Mouse (Mus musculus): ENCODE results near the gene Fkbp8. TPM values are rescaled to one million over a fixed set of nuclear protein-coding genes. Genes with fewer than 3 reads are reported as not detected.

Fkbp8 gene
- polyA plus RNA-seq, 1 experiment from 2014 or later: 385 TPM

GRCm38 (mm10) chr8:70519043-70519442 is 8.5 kb upstream of the Fkbp8 start:
- no peak overlapping the region for H3K9ac ChIP-seq
- no peak overlapping the region for H3K4me3 ChIP-seq
- no peaks in the 10 kb centered on the region for H3K27me3 ChIP-seq
- H3K9me3 ChIP-seq: no peaks in the 10 kb centered on the region
- H3K4me2 ChIP-seq: no peak overlapping the region
- no peak overlapping the region for H3K27ac ChIP-seq
- WGBS: 94% methylated on average over 6 of the region's 6 CpGs
- peaks cover 15% of the 10 kb centered on the region for H3K4me1 ChIP-seq (replicated peaks)
- H3K36me3 ChIP-seq: peaks cover 43% of the 10 kb centered on the region
- no peak for ATAC-seq (ENCODE audit: low FRiP score)

GRCm38 (mm10) chr8:70519606-70520005 is 7.9 kb upstream of the Fkbp8 start:
- no peaks in the 10 kb centered on the region for H3K27me3 ChIP-seq
- H3K4me3 ChIP-seq: no peak overlapping the region
- no peak overlapping the region for H3K9ac ChIP-seq
- H3K4me2 ChIP-seq: no peak overlapping the region
- H3K9me3 ChIP-seq: no peaks in the 10 kb centered on the region
- 81% methylated on average over 2 of the region's 2 CpGs for WGBS
- peaks cover 15% of the 10 kb centered on the region for H3K4me1 ChIP-seq (replicated peaks)
- no peak overlapping the region for H3K27ac ChIP-seq
- H3K36me3 ChIP-seq: peaks cover 37% of the 10 kb centered on the region
- no peak for ATAC-seq (ENCODE audit: low FRiP score)

GRCm38 (mm10) chr8:70522592-70523403 is 4.7 kb upstream of the Fkbp8 start:
- no peaks in the 10 kb centered on the region for H3K9me3 ChIP-seq
- H3K4me1 ChIP-seq (replicated peaks): peaks cover 25% of the 10 kb centered on the region
- H3K36me3 ChIP-seq: peaks cover 19% of the 10 kb centered on the region
- no peaks in the 10 kb centered on the region for H3K27me3 ChIP-seq
- WGBS: under 1% methylated on average over 51 of the region's 51 CpGs
- H3K9ac ChIP-seq: peak overlapping the region; percentile 88
- peak overlapping the region; percentile 80 for H3K4me2 ChIP-seq
- ATAC-seq (ENCODE audit: low FRiP score): peak; percentile 88
- H3K27ac ChIP-seq: peak overlapping the region; percentile 86
- peak overlapping the region; percentile 81 for H3K4me3 ChIP-seq

- 4% methylated on average over 8 of the region's 8 CpGs for WGBS
- H3K4me1 ChIP-seq (replicated peaks): peaks cover 44% of the 10 kb centered on the region
- peaks cover 26% of the 10 kb centered on the region for H3K36me3 ChIP-seq
- peak overlapping the region; percentile 77 for H3K4me3 ChIP-seq
- peak overlapping the region; percentile 92 for H3K9ac ChIP-seq
- peak overlapping the region; percentile 91 for H3K27ac ChIP-seq
- no peaks in the 10 kb centered on the region for H3K27me3 ChIP-seq
- peak overlapping the region; percentile 78 for H3K4me2 ChIP-seq
- ATAC-seq (ENCODE audit: low FRiP score): no peak
- H3K9me3 ChIP-seq: no peaks in the 10 kb centered on the region
These were observed 413 bp upstream of the Fkbp8 start for GRCm38 (mm10) chr8:70527111-70527511.

GRCm38 (mm10) chr8:70528182-70528797 is 766 bp downstream of the Fkbp8 start:
- 37% methylated on average over 13 of the region's 13 CpGs for WGBS
- no peak for ATAC-seq (ENCODE audit: low FRiP score)
- Histone ChIP-seq H3K4me2 (peak overlapping the region; percentile 78), H3K4me1 (replicated peaks) (peaks cover 38% of the 10 kb centered on the region), H3K9ac (peak overlapping the region; percentile 92), H3K36me3 (peaks cover 37% of the 10 kb centered on the region), H3K9me3 (no peaks in the 10 kb centered on the region), H3K27ac (peak overlapping the region; percentile 91), H3K4me3 (peak overlapping the region; percentile 77), H3K27me3 (no peaks in the 10 kb centered on the region)

GRCm38 (mm10) chr8:70529299-70529698 is 1.8 kb downstream of the Fkbp8 start:
- Histone ChIP-seq H3K4me3 (peak overlapping the region; percentile 4; the same call in 1 of the 2 replicates), H3K36me3 (peaks cover 47% of the 10 kb centered on the region), H3K27ac (no peak overlapping the region), H3K27me3 (no peaks in the 10 kb centered on the region), H3K4me2 (peak overlapping the region; percentile 78; the same call in 1 of the 2 replicates), H3K9me3 (no peaks in the 10 kb centered on the region), H3K9ac (peak overlapping the region; percentile 49), H3K4me1 (replicated peaks) (peaks cover 33% of the 10 kb centered on the region)
- ATAC-seq (ENCODE audit: low FRiP score): no peak
- 87% methylated on average over 5 of the region's 5 CpGs for WGBS

- Histone ChIP-seq H3K4me2 (no peak overlapping the region), H3K27ac (no peak overlapping the region), H3K27me3 (no peaks in the 10 kb centered on the region), H3K4me1 (replicated peaks) (peaks cover 33% of the 10 kb centered on the region), H3K36me3 (peaks cover 52% of the 10 kb centered on the region), H3K4me3 (no peak overlapping the region), H3K9ac (no peak overlapping the region), H3K9me3 (no peaks in the 10 kb centered on the region)
- WGBS: 93% methylated on average over 3 of the region's 3 CpGs
- no peak for ATAC-seq (ENCODE audit: low FRiP score)
These were observed 2.2 kb downstream of the Fkbp8 start for GRCm38 (mm10) chr8:70529741-70530161.

GRCm38 (mm10) chr8:70530314-70530713 is 2.8 kb downstream of the Fkbp8 start:
- H3K27ac ChIP-seq: no peak overlapping the region
- H3K9me3 ChIP-seq: no peaks in the 10 kb centered on the region
- H3K9ac ChIP-seq: no peak overlapping the region
- peaks cover 58% of the 10 kb centered on the region for H3K36me3 ChIP-seq
- no peak overlapping the region for H3K4me3 ChIP-seq
- H3K27me3 ChIP-seq: no peaks in the 10 kb centered on the region
- no peak overlapping the region for H3K4me2 ChIP-seq
- WGBS: 91% methylated on average over 2 of the region's 2 CpGs
- peaks cover 33% of the 10 kb centered on the region for H3K4me1 ChIP-seq (replicated peaks)
- no peak for ATAC-seq (ENCODE audit: low FRiP score)

- no peaks in the 10 kb centered on the region for H3K27me3 ChIP-seq
- ATAC-seq (ENCODE audit: low FRiP score): no peak
- peaks cover 19% of the 10 kb centered on the region for H3K4me1 ChIP-seq (replicated peaks)
- H3K27ac ChIP-seq: no peak overlapping the region
- H3K9me3 ChIP-seq: no peaks in the 10 kb centered on the region
- 94% methylated on average over 12 of the region's 12 CpGs for WGBS
- H3K9ac ChIP-seq: no peak overlapping the region; the same call in 1 of the 2 replicates
- H3K36me3 ChIP-seq: peaks cover 81% of the 10 kb centered on the region
- no peak overlapping the region for H3K4me3 ChIP-seq
- no peak overlapping the region for H3K4me2 ChIP-seq
These were observed 6.8 kb downstream of the Fkbp8 start for GRCm38 (mm10) chr8:70534281-70534680.

- H3K4me2 ChIP-seq: no peak overlapping the region
- no peaks in the 10 kb centered on the region for H3K27me3 ChIP-seq
- no peak for ATAC-seq (ENCODE audit: low FRiP score)
- 90% methylated on average over 3 of the region's 3 CpGs for whole genome bisulfite sequencing
- H3K4me1 ChIP-seq (replicated peaks): peaks cover 13% of the 10 kb centered on the region
- H3K27ac ChIP-seq: no peak overlapping the region
- no peak overlapping the region for H3K9ac ChIP-seq
- H3K4me3 ChIP-seq: no peak overlapping the region
- peaks cover 74% of the 10 kb centered on the region for H3K36me3 ChIP-seq
- no peaks in the 10 kb centered on the region for H3K9me3 ChIP-seq
These were observed 7.7 kb downstream of the Fkbp8 start for GRCm38 (mm10) chr8:70535221-70535620.

GRCm38 (mm10) chr8:70535701-70536100 is 8.2 kb downstream of the Fkbp8 start:
- no peak overlapping the region for H3K9ac ChIP-seq
- 97% methylated on average over 2 of the region's 2 CpGs for WGBS
- no peaks in the 10 kb centered on the region for H3K9me3 ChIP-seq
- no peak overlapping the region for H3K4me3 ChIP-seq
- peaks cover 70% of the 10 kb centered on the region for H3K36me3 ChIP-seq
- peaks cover 17% of the 10 kb centered on the region for H3K4me1 ChIP-seq (replicated peaks)
- no peak overlapping the region for H3K4me2 ChIP-seq
- H3K27ac ChIP-seq: no peak overlapping the region
- ATAC-seq (ENCODE audit: low FRiP score): no peak
- no peaks in the 10 kb centered on the region for H3K27me3 ChIP-seq

GRCm38 (mm10) chr8:70538024-70538579 is 10.6 kb downstream of the Fkbp8 start:
- 12% methylated on average over 24 of the region's 24 CpGs for WGBS
- peak; percentile 9 for ATAC-seq (ENCODE audit: low FRiP score)
- no peaks in the 10 kb centered on the region for H3K27me3 ChIP-seq

More at GRCm38 (mm10) chr8:70538024-70538579, 10.6 kb downstream of the Fkbp8 start:
- H3K36me3 ChIP-seq: peaks cover 46% of the 10 kb centered on the region
- H3K27ac ChIP-seq: peak overlapping the region; percentile 95
- peak overlapping the region; percentile 63; the same call in 1 of the 2 replicates for H3K9ac ChIP-seq
- peaks cover 38% of the 10 kb centered on the region for H3K4me1 ChIP-seq (replicated peaks)
- peak overlapping the region; percentile 83 for H3K4me3 ChIP-seq
- H3K4me2 ChIP-seq: peak overlapping the region; percentile 96
- H3K9me3 ChIP-seq: no peaks in the 10 kb centered on the region
